Mouse (Mus musculus): Measurements from ENCODE around the gene Alpl. TPM values are rescaled to one million over a fixed set of nuclear protein-coding genes. Genes with fewer than 3 reads are reported as not detected.

Alpl gene
- total RNA-seq (2021) = 10 to 100 TPM; 40.4 to 61.8 TPM

GRCm38 (mm10) chr4:137795611-137796557 is at the start of gene Alpl:
Gene Alpl, minus strand, starts transcription at chr4:137796384.
- intact Hi-C loops (cut with DNase I) = loop anchor here (1.0 to 5.0 kb wide), 2 partner anchors 41 to 66 kb away; no protein-coding TSS in a partner anchor
- peak; percentile 67 to 81 for DNase-seq

GRCm38 (mm10) chr4:137844656-137845055 is 48.5 kb upstream of the Alpl start:
- DNase-seq = peak; percentile 80 to 89

DNA sequence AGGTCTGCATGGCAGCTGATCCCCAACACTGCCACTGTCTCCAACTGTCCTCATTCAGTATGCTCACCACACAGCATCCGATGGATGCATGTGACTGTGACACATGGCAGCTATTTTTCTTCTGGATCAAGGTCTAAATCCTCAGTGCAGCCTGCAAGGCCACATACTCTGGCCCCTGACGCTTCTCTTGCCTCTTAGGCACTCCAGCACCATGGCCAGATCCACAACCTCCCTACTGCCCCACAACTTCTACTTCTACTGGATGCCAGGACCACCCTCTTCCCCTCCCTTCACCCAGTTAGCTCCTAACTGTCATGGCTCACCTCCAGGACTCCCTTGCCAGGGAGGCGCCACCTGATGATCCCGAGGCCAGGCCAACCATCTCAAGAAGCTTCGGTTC is 43.3 kb upstream of the Alpl start:
- intact Hi-C loops (cut with DNase I) = loop anchor here (5.0 kb wide), 2 partner anchors 42 to 157 kb away; partner anchors contain the start of gene Alpl
- DNase-seq = no peak

More at GRCm38 (mm10) chr4:137844656-137845055, 48.5 kb upstream of the Alpl start:
- intact Hi-C loops (cut with DNase I) = loop anchor here (1.0 to 5.0 kb wide), 3 partner anchors 100 to 263 kb away; no protein-coding TSS in a partner anchor

DNA sequence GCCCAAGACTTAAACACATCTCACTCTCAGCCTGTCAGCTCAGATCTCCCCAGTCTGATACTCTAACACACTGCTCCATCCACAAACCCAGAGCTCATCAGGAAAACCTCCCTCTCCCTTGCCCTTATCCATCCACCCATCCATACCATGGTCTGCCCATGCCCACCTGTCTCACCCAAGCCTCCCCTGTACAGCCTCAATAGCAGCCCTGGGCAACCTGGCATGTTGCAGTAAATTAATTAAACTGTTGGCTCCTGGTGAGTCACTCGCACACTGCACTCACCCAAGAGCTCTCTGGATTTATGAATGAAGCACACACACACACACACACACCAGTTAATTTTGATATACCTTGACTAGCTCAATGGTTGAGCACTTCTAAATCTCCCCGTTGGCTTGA is 42.6 kb upstream of the Alpl start:
- intact Hi-C loops (cut with DNase I) = loop anchor here (5.0 kb wide), 2 partner anchors 41 to 156 kb away; partner anchors contain the start of gene Alpl
- DNase-seq = no peak

- DNase-seq = peak; percentile 29 to 45
- intact Hi-C loops (cut with DNase I) = loop anchor here (5.0 kb wide), 2 partner anchors 40 to 155 kb away; partner anchors contain the start of gene Alpl
These were observed 41.6 kb upstream of the Alpl start for GRCm38 (mm10) chr4:137837792-137838191.

DNA sequence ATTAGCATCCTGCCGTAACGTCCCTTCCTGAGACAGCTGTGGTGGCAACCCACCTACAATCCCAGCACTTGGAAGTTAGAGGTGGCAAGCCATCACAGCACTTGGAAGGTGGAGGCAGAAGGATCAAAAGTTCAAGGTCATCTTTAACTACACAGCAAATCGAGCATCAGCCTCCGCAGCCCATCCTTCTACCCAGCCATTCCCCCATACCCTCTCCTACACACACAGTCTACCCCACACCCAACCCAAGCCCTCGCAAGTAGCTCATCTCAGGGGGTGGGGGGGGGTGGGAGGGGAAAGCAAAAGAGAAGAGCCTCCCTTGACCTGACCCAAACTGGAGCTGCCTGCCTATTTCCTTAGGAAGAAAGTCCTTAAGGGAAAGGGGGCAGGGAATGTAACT is 40.6 kb upstream of the Alpl start:
- no peak for DNase-seq

GRCm38 (mm10) chr4:137835624-137836337 is 39.6 kb upstream of the Alpl start:
- peak; percentile 88 to 90 for DNase-seq
- intact Hi-C loops (cut with DNase I) = loop anchor here (1.0 to 5.0 kb wide), 4 partner anchors 19 to 153 kb away; partner anchors contain the start of gene Alpl

More for the DNA sequence above, 40.6 kb upstream of the Alpl start:
- intact Hi-C loops (cut with DNase I) = loop anchor here (1.0 to 5.0 kb wide), 3 partner anchors 39 to 154 kb away; partner anchors contain the start of gene Alpl

DNA sequence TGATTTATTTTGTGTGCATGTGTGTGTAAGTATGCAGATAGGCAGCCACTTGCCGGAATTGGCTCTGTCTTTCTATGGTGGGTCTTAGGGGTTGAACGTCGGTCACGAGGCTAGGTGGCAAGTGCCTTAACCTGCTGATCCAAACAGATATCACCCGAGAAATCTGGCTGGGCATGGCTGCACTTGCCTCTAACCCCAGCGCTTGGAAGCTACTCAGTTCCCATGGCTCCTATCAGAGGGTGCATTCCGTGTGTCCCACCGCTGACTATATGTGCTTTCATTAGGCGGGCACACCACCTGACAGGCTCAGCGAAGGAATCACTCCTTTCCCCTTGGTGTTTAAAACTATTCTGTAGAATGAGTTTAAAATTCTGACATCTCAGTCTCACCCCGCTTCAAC is 35.4 kb upstream of the Alpl start:
- intact Hi-C loops (cut with DNase I) = no loop called here
- DNase-seq = no peak

DNA sequence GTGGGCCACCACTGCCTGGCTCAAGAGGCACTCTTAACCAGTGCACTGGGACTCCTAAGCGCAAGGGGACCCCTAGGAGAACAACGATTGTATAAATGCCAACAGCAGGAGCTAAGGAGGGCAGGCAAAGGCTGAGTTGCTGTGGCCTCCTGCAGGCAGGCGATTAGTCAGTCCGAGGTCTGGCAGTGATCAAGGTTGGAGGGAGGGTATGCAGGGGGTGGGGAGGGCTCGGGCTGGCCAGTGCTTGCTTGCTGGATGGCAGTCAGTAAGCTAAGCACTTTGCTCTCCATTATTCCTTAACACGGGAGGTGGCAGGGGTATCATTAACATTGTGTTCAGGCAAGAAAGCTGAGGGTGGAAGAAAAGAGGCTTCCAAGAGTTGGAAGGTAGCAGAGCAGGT is 34.2 kb upstream of the Alpl start:
- no peak for DNase-seq
- intact Hi-C loops (cut with DNase I) = no loop called here

GRCm38 (mm10) chr4:137824881-137825280 is 28.7 kb upstream of the Alpl start:
- no peak for DNase-seq
- intact Hi-C loops (cut with DNase I) = no loop called here

DNA sequence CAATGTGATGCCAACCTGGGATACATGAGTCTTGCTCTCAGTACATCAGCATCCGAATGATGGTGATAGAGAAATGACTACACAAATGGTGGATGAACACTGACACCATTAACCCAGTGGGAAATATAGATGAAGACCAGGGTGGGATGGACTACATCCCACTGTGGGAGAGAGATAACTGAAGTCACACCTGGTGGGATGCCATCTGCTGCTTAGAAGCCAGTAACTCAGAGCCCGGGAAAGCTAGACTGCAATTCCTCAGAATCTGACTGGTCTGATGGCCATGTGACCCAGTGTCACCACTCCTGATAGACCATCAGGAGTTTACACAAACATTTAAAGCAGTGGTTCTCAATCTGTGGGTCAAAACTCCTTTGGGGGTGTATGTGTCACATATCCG is 27.4 kb upstream of the Alpl start:
- no peak for DNase-seq
- intact Hi-C loops (cut with DNase I) = no loop called here

DNA sequence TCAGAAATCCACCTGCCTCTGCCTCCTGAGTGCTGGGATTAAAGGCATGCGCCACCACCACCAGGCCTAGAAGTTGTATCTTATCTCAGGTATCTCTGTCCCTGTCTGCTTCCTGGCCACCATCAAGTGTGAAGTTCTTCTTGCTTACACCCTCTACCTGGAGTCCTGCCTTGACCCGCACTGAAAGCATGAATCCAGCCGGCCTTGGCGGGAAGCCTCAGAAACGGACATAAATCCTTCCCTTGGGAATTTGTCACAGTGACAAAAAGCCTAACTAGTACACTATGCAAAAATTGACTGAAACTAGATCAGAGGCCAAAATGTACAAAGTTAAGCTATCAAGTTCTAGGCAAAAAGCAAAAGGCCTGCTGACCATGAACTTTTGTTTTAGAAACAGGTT is 26.4 kb upstream of the Alpl start:
- intact Hi-C loops (cut with DNase I) = no loop called here

GRCm38 (mm10) chr4:137820721-137821120 is 24.5 kb upstream of the Alpl start:
- intact Hi-C loops (cut with DNase I) = no loop called here

More for the DNA sequence above, 26.4 kb upstream of the Alpl start:
- no peak for DNase-seq

DNA sequence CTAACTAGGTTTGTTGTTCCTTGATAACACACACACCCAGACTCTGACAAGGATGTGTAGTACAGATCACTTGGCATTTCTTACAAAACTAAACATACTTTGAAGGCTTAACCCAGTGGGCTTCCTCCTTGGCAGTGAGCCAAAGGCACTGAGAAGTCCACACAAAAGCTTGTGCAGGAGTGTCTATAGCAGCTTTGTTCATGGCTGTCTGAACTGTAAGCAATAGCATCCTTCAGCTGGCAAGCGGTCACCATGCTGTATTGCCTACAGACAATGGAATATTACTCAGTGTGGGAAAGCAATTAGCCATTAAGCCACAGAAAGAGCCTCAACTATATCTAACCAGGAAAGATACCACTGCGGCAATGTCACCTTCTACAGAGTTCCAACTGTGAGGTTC is 23.3 kb upstream of the Alpl start:
- DNase-seq = no peak
- intact Hi-C loops (cut with DNase I) = no loop called here

More at GRCm38 (mm10) chr4:137820721-137821120, 24.5 kb upstream of the Alpl start:
- no peak for DNase-seq

- DNase-seq = no peak
- intact Hi-C loops (cut with DNase I) = no loop called here
These were observed 22.2 kb upstream of the Alpl start for GRCm38 (mm10) chr4:137818341-137818740.

- DNase-seq = peak in 1 of 2 experiments; percentile 29
- intact Hi-C loops (cut with DNase I) = loop anchor here (2.0 kb wide), 1 partner anchor 19 kb away; no protein-coding TSS in a partner anchor
These were observed 20.0 kb upstream of the Alpl start for GRCm38 (mm10) chr4:137816216-137816615.

- no peak for DNase-seq
These were observed 19.3 kb upstream of the Alpl start for GRCm38 (mm10) chr4:137815473-137815872.

GRCm38 (mm10) chr4:137814140-137814539 is 18.0 kb upstream of the Alpl start:
- intact Hi-C loops (cut with DNase I) = no loop called here
- peak; percentile 52 to 59 for DNase-seq

More at GRCm38 (mm10) chr4:137815473-137815872, 19.3 kb upstream of the Alpl start:
- intact Hi-C loops (cut with DNase I) = no loop called here

- peak; percentile 41 to 54 for DNase-seq
- intact Hi-C loops (cut with DNase I) = no loop called here
These were observed 16.9 kb upstream of the Alpl start for GRCm38 (mm10) chr4:137812946-137813708.

DNA sequence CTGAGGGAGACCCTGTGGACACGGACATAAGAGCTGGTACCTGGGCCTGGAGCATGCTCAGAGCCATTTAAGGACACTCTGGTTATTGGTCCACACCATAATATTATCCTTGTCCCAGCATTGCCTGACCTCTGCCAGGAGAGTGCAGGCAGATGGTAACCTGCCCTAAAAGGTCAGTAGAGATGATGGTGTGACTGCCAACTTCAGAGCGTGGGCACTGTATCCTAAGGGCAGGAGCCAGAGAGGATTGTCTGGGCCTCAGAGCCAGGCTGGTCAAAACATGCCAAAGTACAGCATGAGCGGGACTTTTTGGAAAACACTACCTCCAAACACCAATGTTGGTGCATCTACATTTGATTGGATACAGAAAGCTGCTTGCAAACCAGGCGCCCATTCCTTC is 13.8 kb upstream of the Alpl start:
- no peak for DNase-seq
- intact Hi-C loops (cut with DNase I) = no loop called here
